Mouse (Mus musculus) gastrocnemius, postnatal 14 days (tissue): Measurements from ENCODE around the gene Gm17409. TPM values are rescaled to one million over a fixed set of nuclear protein-coding genes. Genes with fewer than 3 reads are reported as not detected.

ENCODE experiments used
- DNase-seq: peaks from one replicate; pipeline ENCODE4 v3.0.0; 2021; ENCODE audit warnings: mixed read lengths
- intact Hi-C: fragments of 180-260 bp; cut with DNase I; formaldehyde crosslinking; loops from one replicate; pipeline ENCODE4 v1.15.1; 2025; ENCODE audit warnings: low total_unique reads
- total RNA-seq, 2 experiments: library from RNA; stranded (reverse); gene quantifications; 2 replicates each; pipeline ENCODE4 v1.2.3; 2021

Gm17409 gene
- total RNA-seq, 2 experiments from 2014 or later, result not detected

GRCm38 (mm10) chr2:58518517-58518916, 48.6 kb downstream of the Gm17409 start:
- intact Hi-C loops, result no loop called here
- no peak for DNase-seq

Other genes starting within 250 kb of the Gm17409 start
- gene Acvr1c, start 112.2 kb upstream of the Gm17409 start, total RNA-seq, result under 1 TPM; 0.04 to 0.94 TPM
- 10 to 100 TPM; 10.4 to 18.4 TPM for gene Acvr1, start 97.0 kb downstream of the Gm17409 start, total RNA-seq
- 1 to 10 TPM in 1 of 2 experiments, under 1 TPM in 1; 0.86 to 1.3 TPM for gene Upp2, start 97.2 kb downstream of the Gm17409 start, total RNA-seq